Mouse (Mus musculus) spleen, postnatal 36 days (tissue): ENCODE data around the gene Eef1akmt3.
A peak's percentile ranks its signal among the peaks of the same experiment; 100 is the strongest.
"Not testable (repeated sequence)": the region's sequence is repeated elsewhere in the genome, so short reads cannot be mapped to it uniquely, and the experiment has no call there.

ENCODE experiments used
- DNase-seq, 2 experiments: peaks; one replicate each; pipeline ENCODE4 v3.0.0; 2022; ENCODE audit warnings: low spot score in 2 of 2, mixed read lengths in 1 of 2

Gene Eef1akmt3

DNA sequence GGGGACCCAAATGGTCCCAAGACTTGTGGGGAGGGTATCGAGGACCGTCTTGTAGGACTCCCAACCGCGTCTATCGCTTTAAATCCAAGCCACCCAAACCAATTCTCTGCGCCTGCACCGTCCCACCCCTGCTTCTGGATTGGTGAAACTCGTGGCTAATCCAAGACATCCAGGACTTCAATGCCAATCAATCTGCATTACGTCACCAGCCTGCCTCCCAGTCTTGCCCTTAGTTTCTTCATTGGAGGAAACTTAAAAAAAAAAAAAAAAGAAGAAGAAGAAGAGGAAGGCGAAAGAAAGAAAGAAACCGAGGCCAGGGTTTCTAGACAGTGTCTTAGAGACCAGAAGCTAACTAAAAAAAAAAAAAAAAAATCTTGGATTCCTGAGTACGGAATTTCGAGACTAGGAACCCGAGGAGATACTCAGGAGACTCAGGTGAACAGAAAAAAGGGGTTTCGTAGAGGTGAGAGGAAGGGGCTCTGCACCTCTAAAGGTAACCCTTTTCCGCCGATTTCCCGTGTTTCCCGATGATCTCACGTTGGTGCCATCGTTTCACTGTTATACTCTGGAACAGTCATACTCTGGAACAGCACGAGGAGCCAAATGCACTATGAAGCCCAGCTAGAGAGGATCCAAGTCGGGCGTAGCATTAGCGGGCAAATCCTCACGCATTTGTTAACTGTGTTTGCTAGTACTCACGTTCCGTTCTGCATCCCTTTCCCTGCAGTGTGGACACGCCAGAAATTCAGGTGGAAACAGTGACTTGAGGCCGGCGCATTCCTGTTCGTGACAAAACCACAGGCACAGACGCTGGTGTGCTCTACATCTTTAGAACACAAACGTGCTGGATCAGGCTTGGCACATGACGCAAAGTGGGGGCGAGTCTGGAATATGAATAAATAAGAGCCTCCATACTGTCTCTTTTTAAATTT, 29.1 kb upstream of the Eef1akmt3 start, which contains the start of gene Tspan31:
TSS of gene Tspan31 (minus strand) at position 75 of the 932 bp plus-strand sequence.
- peak; percentile 81 to 87 for DNase-seq

DNA sequence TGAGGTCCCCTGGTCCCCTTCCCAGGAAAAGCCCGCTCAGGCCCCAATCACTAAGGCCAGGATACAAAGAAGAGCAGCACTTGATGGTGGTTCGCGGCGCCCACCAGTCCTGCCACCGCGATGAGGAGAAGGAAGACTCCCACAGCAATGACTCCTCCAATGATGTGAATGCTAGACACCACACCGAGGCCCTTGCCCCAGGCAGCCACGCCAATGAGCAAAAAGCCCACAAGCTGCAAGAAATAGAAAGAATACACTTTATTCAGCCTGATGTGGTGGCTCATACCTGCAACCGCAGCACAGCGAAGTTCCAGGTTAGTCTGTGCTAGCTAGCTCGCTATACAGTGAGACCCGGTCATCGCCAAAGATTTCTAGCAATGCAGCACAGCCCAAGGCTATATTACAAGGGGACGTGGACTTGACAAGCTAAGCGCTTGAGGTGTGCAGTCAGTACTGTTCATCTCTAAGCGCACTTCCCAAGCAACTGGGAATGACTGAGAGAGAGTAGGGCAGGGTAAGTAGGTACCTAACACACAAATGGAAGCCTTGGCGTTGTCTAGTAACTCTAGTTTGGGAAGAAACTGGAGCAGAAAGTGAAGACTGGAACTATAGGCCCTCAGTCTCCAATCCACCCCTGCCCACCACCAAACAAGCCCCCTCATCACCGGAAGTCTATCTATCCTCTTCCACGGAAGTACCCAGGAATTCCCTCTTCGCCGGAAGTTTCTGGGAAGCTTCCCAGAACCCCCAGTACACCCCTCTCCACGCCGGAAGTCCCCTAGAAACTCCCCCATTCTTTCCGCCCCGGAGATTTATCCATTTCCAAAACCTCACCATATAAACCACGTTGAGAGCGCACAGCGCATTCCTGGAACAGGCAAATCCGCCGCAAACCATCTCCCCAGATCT, 28.2 kb upstream of the Eef1akmt3 start:
- no peak for DNase-seq

DNA sequence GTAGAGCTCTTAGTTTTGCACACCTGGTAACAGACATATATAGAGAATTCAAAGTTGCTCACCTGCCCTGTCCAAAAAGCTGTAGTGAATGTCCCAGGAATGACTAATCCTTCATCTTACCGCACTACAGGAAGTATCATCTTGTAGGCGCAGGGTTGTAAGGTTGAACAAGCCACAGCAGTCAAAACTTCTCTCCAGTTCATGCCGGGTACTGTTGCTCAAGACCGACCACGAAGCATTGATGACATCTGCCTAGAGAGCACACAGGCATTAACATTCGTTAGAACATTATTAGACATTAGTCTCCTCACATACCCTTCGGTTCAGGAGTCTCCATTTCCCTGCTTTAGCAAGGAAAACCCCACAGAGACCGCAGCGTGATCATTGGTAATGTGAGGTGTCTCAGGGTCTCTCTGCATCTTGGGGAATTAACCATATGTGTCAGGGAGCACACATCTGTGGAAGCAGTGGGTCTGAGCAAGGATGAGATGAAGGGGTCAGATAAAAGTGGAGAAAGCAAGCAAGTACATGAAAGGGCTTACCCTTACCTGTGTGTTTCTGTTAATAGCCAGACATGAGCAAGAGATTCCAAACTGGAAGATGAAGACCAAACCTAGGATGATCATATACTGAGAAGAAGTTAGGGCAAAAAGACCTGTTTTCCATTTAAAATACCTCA, 27.2 kb upstream of the Eef1akmt3 start:
- DNase-seq, result no peak

DNA sequence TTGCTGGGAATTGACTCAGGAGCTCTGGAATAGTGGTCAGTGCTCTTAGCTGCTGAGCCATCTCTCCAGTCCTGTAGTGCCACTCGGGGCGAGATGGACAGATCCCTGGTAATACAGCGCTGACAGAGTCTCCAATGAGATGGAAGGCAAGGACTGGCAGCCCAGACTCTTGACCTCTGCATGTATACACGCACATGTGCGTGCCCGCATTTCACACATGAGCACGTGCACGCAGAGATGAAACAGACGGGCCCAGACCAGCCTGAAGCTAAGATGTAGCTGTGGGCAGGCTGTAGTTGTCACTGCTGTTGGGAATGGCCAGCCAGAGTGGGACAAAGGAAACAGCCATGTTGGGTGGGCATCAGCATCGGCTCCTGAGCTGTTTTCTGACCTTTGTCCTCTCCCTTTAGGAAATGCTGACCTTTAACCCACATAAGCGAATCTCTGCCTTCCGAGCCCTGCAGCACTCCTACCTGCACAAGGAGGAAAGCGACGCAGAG, 25.3 kb upstream of the Eef1akmt3 start:
- no peak for DNase-seq

DNA sequence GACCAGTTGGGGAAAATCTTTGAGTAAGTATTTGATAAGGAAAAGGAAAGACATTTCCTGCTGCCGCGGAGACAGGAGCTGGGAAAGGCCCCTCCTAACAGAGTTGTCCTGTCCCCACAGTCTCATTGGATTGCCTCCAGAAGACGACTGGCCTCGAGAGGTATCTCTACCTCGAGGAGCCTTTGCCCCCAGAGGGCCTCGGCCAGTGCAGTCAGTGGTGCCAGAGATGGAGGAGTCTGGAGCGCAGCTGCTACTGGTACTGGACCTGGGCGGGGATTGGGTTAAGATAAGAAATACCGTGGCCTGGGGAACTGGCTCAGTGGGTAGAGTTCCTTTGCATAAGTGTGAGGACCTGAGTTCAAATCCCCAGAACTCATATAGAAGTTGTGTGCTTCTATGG, 24.7 kb upstream of the Eef1akmt3 start:
- DNase-seq, result no peak

DNA sequence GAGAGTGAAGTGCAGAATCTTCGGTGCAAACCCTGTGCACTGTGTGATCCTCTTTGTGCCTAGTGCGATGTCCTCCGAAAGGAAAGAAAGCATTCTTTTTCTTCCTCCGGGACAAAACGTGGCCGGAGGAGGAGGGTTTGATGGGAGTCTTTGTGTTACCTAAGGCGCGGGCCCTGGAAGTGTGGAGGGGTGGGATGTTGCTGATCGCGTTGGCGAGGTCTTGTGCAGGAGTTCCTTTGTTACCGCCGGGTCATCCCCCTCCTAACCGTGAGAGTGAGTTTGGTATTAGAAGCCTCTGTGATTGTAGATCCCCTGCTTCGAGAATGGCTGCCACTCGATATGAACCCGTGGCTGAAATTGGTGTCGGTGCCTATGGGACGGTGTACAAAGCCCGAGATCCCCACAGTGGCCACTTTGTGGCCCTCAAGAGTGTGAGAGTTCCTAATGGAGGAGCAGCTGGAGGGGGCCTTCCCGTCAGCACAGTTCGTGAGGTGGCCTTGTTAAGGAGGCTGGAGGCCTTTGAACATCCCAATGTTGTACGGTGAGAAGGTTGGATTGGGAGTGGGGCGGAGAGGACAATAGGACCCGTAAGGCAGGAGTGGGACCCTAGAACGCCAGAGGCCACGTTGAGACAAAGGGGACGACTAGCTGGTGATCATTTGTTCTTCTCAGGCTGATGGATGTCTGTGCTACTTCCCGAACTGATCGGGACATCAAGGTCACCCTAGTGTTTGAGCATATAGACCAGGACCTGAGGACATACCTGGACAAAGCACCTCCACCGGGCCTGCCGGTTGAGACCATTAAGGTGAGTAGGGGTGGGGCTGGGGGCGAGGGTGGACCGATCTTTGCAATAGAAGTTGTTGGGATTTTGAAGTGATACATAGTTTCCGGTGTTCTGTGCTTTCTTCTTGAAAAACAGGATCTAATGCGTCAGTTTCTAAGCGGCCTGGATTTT, 22.9 kb upstream of the Eef1akmt3 start:
- no peak for DNase-seq

DNA sequence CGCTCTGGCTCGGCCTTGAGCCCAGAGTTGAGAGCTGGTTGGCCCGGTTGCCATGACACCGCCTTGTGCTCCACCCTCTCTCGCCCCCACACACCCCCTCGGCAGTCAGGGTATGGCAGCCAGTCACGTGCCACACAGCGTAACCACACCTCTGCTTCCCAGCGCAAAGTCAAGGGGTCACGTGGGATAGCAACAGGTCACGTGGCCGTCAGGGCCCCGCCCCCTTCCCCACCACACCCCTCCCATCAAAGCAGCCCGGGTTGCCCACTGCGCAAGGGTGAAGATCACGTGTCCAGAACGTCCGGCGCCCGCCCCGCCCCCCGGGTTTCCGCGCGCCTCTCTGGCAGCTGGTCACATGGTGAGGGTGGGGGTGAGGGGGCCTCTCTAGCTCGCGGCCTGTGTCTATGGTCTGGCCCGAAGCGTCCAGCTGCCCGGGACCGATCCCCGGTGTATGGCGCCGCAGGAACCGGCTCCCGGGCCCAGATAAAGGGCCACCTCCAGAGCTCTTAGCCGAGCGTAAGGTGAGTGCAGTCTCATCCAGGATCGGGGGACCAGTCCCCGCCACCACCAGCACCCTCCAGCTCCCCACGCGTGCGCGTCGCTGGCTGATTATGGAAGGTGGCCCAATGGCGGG, 22.0 kb upstream of the Eef1akmt3 start, which contains the start of gene Cdk4:
TSS of gene Cdk4 (plus strand) at position 296 of the 634 bp plus-strand sequence.
- peak; percentile 96 to 97 for DNase-seq

DNA sequence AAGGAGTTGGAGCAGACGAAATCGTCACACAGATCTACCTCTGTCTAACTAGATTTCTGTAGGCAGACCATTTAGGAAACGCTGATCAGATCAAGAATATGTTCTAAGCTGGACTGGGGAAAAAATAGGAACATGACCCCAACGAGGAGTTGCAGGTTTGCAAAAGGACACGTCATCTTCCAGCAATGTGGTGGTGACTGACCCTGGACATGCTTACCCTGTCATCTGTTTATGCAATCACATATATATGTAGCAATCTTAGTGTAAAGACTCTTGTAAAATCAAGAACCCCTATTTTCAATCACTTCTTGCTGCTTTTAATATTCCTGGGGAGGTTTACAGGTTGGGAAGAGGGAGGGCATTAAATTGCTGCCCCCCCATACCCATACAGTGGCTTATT, 21.2 kb upstream of the Eef1akmt3 start:
- DNase-seq, result no peak

DNA sequence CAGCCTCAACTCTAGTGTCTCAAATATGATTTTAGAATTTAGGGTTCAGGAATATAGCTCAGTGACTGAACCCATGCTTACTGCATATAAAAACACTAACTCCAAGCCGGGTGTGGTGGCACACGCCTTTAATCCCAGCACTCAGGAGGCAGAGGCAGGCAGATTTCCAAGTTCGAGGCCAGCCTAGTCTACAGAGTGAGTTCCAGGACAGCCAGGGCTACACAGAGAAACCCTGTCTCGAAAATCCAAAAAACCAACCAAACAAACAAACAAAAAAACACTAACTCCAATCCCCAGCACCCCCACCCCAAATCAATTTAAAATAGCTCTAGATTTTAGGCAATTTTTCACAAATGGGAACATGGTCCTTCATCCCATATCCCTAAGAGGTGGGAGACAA, 20.8 kb upstream of the Eef1akmt3 start:
- not testable (repeated sequence) for DNase-seq

DNA sequence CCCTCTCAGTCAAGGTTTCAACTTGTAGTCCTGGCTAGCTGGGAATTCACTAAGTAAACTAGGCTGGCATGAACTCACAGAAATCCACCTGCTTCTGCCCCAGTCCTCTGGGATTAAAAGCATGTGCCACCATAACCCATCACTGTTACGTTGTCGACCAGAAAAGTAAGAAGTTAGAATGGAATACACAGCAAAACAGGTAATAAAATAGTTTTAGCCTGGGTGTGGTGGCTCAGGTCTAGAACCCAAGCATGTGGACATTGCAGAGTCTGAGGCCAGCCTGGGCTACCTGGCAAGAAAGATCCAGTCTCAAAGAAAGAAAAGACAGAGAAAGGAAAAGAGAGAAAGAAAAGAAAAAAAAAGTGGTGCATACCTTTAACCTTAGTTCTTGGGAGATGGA, 20.2 kb upstream of the Eef1akmt3 start:
- no peak for DNase-seq

DNA sequence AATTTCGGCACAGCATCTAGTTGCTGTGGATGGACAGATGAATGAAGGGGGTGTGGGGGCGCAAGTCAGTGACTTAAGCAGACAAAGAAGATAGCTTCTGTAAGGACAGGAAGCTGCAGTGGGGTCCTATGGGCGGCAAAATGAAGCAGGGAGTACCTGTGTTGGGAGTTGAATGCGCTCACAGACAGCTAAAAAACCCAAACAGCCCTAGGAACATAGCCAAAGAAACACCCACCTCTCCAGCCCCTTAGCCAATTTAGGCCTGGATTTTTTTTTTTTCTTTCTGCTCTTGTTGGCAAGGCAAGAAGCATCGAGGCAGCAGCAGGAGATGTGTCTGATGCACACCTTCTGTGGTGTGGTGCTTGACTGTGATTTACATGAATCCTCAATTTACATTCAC, 19.8 kb upstream of the Eef1akmt3 start:
- no peak for DNase-seq

DNA sequence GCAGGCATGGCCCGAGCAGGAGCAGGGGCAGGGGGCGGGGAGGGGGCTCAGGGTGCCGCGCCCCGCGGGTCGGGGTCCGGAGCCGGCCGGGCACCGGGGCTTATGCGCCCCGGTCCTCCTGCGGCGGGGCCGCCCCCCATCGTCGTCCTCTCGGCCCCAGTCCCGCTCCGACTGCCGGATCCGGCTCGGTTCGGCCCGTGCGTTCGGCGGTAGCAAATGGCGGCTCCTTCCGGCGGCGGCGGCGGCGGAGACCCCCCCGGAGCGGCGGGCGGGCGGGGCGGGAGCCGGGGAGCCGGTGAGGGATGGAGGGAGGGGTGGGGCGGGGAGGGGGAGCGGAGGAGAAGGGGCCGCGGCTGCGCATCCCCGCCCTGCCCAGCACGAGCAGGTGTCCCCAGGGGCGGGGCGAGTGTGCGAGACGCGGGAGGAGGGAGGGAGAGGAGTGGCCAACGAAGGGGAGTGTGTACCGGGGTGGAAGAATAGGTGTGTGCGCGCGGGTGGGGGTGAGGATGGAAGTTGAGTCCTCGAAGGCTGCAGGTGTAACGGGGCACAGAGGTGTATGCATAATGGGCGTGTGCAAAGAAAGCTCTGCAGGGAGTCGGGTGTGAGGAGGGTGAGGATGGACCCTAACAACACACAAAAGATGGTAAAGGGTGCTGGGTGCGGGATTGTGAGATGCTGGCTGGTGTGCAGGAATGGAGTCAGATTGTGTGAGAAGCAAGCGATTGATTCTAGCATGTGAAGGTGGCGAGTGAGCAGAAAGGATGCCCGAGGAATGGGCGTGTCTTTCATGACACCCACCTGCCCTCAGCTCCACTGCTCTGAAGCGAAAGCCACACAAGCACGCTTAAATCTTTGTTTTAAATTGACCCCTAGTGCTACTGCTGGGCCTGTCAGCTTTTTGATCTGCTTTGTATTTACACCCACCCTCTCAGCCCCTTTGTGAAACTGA, 18.9 kb upstream of the Eef1akmt3 start, which contains the start of gene March9:
TSS of gene March9 (minus strand) at position 217 of the 949 bp plus-strand sequence.
- DNase-seq, result peak; percentile 79 to 83

DNA sequence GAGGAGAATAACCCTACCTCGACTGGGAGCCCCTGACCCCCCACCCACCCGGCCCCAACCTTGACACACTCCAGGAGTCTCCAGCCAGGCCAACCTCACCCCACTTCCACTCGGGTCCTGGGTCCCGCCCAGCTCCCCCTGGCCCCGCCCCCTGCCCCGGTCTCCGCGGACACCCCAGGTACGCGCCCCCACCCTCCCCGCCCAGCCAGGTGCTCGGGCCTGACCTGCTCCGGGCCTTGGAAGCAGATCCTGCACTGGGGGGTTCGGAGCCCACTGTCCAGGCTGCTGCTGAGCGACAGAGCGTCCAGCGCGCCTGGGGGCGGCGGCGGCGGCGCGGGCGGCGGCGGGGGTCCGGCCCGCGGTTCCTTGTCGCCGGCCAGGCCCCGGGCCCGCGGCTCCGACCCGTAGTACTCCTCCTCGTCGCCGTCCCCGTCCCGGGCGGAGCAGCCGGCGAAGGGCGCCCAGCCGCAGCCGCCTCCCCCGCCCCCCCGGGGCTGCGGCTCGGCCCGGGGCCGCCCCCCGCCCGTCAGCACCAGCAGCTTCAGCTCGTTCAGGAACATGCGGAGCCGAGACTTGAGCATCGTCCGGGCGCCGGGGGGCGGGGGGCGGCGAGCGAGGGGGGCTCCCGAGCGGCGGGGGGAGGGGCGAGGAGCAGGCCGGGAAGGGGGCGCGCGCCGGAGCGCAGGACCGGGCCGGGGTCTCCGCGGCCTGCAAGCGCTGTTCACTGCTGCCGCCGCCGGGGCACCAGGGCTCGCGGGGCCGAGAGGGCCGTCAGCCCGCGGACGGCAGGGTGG, 18.1 kb upstream of the Eef1akmt3 start:
- DNase-seq, result no peak

DNA sequence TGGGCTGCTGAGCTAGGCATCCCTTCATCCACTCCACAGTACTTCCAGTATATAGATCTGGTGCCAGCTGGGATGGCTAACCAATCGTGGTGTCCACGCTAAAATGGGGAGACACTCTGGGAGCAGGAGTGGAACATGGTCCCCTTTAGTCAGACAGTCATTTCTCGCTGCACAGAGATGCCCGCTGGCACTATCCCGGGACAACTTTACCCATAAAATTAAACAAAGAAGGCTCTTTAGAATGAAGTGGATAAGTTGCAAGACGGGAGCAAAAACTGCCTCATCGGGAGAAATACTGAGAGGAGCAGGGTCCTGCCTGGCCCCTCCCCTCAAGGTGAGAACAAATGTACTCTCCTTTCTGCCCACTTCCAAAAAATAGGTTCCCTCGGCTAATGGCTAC, 17.4 kb upstream of the Eef1akmt3 start:
- DNase-seq, result no peak

DNA sequence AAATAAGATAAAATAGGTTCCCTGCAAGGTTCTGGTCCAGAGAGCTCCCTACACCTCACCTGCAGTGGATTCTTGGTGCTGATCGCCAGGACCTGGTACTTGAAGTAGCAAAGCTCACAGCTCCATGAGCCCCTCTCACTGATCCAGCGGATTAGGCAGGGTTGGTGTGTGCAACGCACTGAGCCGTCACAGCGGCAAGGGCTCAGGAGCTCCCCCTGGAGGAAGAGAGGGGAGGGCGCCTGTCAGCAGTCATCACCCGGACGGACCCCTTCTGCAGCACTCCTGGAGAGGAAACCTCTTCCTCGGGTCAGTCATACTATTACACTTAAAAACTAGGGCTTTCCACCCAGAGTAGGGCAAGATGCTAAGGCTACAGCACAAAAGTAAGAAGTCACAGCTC, 16.8 kb upstream of the Eef1akmt3 start:
- DNase-seq, result peak; percentile 66 to 74

DNA sequence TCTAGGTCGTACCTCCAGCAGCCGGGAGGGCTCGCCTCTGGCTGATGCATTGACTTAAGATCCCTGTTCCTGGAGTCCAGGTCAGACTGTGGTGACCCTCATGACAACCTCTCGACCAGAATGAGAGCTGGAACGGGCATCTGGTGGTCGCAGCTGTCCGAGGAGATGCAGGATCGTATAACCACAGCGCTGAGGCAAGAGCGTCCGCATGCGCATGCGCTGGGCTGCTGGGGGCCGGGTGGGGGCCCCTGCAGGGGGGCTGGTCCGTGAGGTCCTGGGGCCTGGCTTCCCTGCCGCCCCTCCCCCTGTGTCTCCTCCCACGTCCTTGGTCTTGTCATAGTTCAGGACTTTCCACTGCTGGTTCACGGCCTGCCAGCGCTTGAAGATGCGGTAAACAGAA, 15.2 kb upstream of the Eef1akmt3 start:
- no peak for DNase-seq

DNA sequence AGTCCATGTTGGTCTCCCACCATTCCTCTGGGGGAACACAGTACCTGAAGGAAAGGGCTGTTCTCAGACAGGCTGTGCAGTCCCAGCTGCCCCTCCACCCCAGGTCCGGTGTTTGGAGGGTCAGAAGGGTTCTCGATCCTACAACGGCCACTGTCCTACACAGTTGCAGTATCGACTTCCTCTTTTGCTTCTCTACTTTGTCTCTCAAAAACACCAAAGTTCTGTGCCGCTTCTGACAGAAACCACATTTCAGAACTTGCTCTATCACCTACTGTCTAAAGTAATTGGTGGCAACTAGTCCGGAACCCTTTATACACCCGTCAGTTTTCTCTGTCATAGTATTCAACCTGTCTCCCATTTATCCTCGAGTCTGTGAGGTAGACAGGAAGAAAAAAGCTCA, 14.1 kb upstream of the Eef1akmt3 start:
- no peak for DNase-seq

DNA sequence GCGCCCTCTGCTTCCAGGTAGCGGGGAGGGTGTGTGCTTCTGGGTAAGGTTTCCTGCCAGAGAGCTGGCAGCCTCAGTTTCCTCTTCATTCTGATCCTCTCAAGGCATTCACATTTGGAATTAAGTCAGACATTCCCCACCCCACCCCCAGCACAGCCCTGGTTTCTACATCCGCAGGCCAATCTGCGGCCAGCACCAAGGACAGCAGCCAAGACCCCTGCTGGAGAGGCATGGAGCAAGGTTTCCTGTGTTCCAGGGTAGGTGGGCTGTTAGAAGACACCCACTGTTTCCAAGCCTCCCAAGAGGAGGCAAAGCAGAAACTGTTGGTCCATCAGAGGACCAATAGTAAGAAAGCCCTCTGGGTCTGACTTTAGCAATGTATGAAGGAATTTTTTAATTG, 13.3 kb upstream of the Eef1akmt3 start:
- no peak for DNase-seq
